Mouse (Mus musculus) kidney, postnatal 25 days (tissue): ENCODE data around the gene Asb16.
"Not testable (repeated sequence)": the region's sequence is repeated elsewhere in the genome, so short reads cannot be mapped to it uniquely, and the experiment has no call there.

Experiments
- DNase-seq, 2 experiments: peaks; one replicate each; pipeline ENCODE4 v3.0.0; 2021; ENCODE audit warnings: mixed read lengths in 2 of 2

Gene Asb16

DNA sequence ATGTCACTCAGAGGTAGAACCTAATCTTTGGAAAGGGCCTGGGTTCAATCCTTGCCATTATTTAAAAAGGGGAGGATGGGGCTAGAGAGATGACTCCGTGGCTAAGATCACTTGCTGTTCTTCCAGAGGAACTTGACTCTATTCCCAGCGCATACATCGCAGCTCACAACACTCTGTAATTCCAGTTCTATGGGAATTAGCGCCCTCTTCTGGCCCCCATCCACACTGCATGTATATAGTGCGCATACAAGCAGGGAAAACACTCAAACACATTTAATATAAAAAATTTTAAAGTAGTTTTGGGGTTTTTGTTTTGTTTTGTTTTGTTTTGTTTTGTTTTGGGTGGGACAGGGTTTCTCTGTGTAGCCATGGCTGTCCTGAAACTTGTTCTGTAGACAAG, 26.7 kb upstream of the Asb16 start:
- DNase-seq = no peak

DNA sequence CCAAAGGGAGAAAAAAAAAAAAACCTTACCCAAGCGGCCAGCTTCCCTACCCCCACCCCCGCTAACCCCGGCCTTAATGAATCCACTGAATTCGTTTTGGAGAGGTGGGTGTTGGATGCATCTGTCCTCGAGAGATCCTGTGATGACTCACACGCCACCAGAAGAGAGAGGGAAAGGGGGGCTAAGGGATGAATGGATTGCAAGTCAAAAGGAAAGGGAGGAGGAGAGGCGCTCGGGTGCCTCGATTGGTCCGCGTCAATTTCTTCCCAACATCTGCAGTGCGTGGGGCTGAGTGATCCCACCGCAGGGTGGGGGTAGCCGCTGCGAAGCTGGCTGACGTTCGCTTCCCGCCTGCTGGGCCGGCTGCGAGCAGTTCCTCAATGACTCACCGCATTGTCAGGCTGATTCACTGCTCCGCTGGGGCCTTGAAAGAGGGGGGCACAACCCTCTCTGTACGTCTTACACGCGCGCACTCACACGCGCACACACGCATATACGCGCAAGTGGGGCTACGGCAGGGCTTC, 23.6 kb upstream of the Asb16 start:
- peak in 1 of 2 experiments; percentile 24 for DNase-seq

DNA sequence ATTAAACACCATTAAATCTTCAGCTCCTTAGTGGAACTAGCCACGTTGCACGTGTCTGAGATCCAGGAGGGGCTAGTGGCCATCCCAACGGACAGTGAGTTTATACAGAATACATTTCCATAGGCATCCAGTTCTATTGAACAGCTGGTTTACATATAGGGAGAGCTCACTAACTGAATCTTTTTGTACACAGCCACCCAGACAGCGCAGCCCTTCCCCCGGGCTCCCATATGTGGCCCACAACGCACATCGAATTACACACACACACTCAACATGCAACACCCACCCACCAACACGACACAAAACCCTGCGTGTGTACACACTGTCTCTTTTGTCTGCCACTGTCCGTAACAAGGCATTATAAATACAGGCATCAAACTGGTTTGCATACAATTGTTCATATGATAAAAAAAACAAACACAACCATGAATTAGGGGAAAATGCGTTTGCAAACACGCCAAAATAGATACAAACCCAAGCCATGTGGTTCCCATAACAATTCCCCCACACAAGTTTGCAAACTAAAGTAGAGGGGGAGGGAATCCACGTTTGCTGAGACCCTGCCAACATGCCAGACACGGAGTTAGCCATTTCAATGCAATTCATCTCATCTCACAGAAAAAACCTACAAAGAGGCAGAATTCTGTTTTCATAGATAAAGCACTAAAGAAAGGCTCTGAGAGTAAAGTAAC, 22.8 kb upstream of the Asb16 start:
- no peak for DNase-seq

DNA sequence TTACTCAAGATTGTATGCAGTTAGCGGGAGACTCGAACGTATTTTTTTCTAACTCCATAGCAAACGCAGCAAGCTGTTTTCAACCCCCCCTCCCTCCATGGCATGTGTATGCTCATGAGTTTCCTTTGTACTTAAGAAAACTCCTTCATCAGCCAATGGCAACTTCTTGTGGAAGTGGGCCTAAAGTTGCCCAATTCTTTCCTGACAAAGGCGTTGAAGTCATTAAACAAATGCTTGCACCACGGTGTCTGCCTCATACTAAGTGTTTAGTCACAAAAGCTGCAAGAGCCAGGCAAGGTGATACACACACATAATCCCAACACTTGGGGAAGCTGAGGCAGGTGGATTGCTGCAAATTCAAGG, 22.3 kb upstream of the Asb16 start:
- no peak for DNase-seq

DNA sequence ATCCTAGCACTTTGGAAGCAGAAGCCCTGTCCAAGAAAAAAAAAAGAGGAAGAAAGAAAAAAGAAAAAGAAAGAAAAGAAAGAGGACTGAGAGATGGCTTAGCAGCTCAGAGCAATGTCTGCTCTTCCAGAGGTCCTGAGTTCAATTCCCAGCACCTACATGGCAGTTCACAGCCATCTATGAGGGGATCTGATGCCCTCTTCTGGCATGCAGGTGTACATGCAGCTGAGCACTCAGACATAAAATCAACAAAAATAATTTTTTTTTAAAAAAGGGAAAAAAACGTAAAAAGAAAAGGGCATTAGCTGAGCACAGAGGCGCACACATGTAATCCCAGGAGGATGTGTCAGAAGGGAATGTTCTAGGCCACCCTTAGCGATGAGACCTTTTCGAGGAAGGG, 21.7 kb upstream of the Asb16 start:
- no peak for DNase-seq

DNA sequence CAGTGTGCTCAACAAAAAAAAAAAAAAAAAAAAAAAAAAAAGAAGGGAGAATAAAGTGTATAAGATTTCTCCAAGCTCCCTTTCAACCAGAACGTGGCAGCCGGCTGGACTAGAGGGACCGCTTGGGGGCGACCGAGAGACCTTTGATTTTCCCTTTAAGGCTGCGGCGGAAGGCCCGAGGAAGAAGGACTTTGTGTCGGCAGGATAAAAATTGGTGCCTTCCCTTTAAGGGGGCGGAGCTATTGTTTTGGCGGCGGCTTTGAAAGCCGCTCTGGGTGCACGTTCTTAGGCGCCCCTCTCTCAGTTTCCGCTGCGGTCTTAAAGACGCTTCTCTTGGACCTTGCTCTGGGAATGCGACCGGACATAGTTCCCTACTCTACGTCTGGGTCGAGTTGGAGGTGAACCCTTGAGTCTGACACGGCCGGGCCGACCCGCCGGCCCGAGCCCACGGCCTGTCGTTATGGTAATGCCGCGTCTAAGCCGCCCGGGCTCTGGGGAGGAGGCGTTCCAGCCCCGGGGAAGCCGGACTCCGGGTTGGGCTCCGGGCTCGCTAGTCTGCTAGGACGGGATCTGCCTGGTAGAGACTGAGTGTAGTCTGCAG, 19.8 kb upstream of the Asb16 start, which contains the start of gene BC030867:
TSS of gene BC030867 (plus strand) at position 253 of the 601 bp plus-strand sequence.
- peak; percentile 92 to 98 for DNase-seq

DNA sequence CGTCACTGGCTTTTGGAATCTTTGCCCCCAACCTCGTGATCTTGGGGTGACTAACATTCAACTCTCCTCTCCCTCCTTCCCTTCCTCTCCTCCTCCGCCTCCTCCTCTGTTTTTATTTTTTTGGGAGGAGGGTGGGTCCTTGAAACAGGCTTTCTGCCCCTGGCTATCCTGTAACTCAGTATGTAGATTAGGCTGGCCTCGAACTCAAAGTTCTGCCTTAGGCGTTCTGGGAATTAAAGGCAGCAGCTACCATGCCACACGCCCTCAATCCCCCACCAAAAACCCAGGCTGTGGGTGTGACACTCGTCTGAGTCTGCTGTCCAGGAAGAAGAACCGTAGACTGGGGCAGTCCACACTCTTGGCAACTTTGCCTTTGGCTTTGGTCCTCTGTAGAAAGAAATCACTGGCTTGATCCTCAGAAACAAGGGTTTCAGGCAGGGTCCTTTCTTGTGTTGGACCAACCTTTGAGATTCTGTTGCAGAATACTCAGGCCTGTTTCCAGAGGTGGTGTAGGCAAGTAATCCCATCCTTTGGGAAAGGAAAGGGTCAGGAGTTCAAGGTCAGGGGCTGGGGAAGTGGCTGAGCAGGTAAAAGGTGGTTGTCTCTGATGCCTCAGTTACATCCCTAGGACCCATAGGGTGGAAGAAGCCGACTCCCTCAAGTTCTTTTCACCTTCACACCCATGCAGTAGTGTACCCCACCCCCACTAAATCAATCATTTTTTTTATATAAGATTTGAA, 19.0 kb upstream of the Asb16 start:
- DNase-seq = no peak

DNA sequence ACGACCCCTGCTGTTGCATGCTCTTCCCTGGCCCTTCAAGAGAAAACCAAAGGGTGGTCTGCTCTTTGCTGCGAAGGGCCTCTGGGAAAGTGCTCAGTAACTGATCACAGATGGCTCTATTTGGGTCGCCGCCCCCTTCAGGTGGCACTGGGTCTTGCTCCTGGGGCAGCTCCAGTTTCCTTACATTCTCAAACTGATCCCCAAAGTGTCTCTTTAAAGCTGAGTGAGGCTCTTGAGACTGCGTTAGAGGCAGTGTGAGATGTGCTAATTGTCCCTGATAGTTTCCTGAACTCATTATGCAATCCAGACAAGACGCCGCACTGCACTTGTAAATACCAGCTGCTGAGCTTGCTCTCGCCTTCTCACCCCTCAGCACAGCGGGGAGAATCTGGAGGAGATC, 11.0 kb upstream of the Asb16 start:
- DNase-seq = peak in 1 of 2 experiments; percentile 25

DNA sequence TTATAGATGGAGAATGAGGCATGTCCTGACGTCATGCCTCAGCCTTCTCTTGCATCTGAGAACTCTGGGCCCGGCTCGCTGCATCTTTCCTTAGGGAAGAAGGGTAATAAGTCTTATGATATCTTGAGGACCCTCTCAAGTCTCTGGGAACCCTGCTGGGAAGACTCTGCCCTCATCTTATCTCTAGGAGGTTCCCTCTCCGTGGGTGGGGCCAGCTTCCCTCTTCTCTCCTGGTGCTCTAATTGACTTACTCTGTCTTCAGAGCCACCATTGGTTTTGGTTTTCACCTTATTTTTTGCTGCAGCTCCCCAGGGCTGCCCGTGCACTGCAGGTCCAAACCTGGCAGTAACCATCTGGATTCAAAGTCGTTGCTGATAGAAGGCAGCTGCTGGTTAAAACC, 10.4 kb upstream of the Asb16 start:
- DNase-seq = no peak

DNA sequence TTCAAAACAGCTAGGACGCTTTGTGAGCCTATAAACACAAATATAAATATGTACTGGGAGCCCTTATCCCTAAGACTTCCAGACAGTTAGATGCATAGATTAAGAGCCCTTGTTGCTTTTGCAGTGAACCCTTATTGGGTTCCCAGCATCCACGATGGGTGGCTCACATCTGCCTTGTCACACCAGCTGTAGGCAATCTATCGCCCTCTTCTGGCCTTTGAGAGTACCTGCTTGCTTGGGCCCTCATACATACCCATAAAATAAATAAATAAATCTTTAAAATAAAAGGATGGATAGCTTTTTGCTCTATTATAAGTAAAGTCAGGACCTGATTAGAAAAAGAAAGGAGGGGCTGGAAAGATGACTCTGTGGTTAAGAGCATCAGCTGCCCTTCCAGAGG, 10.0 kb upstream of the Asb16 start:
- DNase-seq = no peak

DNA sequence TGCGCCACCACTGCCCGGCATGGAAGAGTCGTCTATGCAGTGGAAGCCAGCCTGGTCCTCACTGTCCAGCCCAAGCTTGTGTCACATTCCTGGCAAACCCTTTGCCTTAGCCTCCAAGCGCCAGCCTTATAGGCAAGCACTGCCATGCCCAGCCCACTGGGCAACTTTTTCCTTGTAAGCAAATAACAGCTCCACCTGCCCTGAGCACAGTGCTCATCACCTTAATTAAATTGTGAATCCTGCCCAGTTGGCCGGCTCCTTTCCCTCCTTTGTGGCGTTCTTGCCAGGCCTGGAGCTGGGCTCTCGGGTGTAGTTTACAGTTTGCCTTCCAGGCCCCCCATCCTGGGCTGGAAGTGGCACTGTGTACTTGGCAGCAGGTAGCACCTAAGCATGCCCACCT, 5.3 kb upstream of the Asb16 start:
- DNase-seq = no peak

DNA sequence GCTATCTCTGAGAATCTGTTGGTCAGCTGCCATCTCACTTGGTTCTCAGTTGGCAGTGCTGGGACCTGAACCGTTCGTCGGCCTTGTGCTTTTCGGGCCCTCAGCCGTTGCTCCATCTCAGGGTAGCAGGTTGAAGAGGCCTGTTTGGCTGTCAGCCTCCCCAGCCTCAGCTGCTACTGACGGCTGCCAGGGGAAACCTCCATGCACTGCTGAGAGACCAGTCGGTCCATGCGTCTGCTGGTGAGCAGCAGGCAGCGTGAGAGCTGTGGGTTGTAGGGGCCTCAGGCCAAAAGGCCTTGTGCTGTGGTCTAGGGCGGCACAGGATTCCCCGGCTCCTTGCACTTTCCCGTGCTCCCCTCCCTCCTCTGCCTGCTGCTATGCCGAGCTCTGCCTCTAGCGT, 2.7 kb upstream of the Asb16 start:
- DNase-seq = no peak

DNA sequence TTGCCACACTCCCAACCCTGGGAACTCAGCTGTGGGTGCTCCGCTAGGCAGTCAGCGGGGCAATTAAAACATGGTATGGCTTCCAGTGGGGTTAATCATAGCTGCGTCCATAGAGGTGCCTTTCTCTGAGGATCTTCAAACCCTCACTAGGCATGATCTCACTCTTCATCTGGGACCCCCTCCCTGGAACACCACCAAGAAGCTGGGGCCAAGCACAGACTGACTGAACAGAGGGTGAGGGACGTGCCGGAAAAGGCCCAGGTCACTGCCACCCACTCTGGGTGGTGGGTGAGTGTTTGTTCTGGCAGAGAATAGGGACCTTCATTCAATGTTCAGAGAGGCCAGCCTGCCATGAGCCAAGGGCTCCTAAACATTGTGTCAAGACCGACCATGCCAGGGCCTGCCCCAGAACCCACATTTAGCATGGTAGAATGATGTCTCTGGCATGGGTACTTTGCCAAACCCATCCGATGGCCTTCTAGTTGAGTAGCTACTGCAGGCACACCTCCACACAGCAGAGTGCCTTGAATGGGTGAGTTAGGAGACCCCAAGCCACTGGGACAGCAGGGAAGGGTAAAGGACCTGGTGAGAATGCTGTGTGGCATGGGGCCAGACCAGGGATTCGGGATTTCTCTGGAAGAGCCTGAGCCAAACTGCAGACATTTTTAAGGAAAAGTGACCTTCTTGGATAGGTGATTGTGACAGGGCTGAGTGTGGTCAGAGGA, 1.8 kb upstream of the Asb16 start:
- DNase-seq = no peak

DNA sequence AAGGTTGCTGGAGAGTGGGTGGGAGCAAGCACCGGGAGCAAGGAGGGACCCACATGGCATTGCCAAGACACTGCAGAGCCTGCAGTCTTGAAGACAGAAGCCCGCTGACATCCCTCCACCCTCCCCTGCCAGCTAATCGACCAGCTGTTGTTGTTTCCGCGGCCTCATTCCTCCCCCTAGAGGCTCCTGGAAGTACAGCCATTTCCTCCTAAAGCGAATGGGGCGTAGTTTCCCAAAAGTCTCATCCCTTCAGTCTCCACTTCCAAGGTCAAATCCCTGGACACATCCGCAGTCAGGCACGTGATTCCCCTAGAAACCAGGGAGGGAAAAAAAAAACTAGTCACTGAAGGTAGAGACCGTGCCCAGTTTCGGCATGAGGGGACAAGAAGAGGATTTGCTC, 1.1 kb upstream of the Asb16 start:
- peak; percentile 80 for DNase-seq

DNA sequence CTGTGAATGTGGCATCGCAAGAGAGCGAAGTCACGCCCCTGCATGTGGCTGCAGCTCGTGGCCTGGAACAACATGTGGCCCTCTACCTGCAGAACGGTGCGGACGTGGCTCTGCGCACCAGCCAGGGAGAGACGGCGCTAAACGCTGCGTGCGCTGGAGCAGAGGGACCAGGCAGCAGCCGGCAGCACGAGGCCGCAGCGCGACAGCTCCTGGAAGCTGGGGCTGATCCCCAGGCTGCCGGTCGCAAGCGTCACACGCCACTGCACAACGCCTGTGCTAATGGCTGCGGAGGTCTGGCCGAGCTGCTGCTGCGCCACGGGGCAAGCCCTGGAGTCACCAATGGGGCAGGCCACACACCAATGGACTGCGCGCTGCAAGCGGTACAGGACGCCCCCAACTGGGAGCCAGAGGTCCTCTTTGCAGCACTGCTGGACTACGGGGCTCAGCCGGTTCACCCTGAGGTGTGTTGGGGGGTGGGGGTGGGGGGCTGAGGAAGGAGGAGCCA, 7.9 kb downstream of the Asb16 start:
- peak; percentile 50 to 79 for DNase-seq

DNA sequence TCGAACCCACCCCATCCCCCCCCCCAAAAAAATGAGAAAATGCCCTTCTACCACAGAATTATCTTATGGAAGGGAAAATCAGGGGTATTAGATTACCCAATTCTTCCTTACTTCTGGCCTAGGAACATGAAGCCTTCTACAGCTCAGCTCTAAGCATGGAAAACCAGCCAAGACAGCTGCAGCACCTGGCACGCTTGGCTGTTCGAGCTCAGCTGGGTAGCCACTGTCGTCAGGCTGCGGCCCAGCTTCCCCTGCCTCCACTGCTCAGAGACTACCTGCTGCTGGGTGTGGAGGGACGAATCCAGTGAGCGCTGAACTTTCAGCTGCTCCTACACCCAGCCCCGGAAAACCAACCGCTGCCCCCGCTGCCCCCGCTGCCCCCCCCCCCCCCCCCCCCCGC, 9.2 kb downstream of the Asb16 start:
- DNase-seq = no peak

DNA sequence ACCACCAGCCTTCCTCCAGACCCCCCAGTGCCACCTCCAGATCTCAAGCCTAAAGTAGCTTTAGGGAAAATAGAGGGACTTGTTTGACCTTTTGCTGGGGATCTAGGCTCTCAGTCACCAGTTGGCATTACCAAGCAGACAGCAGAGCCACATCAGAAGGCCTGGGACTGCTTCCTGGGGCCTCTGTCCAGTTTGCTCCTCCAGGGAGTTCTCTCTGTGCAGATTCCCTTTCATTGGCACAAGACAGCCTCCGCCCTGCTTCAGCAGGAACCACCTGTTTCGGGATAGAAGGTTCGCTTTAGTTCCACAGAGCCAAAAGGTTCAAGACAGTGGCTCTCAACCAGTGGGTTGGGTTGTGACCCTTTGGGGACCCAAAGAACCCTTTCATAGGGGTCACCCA, 11.1 kb downstream of the Asb16 start:
- DNase-seq = no peak

DNA sequence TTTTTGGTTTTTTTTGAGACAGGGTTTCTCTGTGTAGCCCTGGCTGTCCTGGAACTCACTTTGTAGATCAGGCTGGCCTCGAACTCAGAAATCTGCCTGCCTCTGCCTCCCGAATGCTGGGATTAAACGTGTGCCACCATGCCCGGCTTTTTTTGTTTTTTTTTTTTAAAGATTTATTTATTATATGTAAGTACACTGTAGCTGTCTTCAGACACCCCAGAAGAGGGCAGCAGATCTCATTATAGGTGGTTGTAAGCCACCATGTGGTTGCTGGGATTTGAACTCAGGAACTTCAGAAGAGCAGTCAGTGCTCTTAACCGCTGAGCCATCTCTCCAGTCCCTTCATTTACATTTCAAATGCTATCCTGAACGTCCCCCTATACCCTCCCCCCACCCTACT, 11.7 kb downstream of the Asb16 start:
- DNase-seq = not testable (repeated sequence)

DNA sequence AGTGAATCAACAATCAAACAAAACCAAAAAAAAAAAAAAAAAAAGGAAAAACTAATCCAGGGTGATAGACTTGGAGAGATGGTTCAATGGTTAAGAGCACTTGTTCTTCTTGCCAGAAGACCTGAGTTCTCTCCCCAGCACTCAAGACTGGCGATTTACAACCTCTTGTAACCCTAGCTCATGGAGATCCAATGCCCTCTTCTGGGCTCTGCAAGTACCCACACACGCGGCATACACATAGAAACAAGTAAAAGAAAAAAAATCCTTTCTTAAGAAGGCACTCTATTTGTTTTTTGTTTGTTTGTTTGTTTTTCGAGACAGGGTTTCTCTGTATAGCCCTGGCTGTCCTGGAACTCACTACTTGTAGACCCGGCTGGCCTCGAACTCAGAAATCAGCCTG, 15.4 kb downstream of the Asb16 start:
- DNase-seq = no peak

DNA sequence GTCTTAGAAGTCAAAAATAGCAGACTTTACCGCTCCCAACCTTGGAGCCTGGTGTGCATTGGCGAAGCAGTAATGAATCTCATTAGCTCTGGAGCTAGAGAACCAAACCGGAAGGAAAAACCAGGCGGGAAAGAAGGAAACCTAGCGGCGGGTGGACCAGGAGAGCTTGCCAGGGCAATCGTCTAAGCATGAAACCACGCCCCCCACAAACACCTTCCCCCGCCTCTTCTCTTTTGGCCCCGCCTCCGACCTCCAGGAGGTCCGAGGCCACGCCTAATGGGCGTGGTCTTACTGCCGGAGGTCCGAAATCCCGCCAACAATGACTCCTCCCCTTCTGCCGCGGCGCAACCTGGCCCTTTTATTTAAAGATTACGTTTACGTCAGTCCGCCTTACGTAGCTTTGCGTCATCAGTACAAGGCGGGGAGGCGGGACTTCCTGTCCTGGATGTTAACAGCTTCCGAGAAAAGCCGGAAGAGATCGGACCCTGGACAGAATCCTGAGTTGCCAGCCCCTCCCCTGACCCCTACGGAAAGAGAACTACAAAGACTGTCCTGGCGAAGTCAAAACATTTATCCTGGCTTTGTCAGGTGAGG, 16.1 kb downstream of the Asb16 start, which contains the start of gene Tmub2:
TSS of gene Tmub2 (plus strand) at position 431 of the 594 bp plus-strand sequence.
- DNase-seq = peak; percentile 99 to 100

DNA sequence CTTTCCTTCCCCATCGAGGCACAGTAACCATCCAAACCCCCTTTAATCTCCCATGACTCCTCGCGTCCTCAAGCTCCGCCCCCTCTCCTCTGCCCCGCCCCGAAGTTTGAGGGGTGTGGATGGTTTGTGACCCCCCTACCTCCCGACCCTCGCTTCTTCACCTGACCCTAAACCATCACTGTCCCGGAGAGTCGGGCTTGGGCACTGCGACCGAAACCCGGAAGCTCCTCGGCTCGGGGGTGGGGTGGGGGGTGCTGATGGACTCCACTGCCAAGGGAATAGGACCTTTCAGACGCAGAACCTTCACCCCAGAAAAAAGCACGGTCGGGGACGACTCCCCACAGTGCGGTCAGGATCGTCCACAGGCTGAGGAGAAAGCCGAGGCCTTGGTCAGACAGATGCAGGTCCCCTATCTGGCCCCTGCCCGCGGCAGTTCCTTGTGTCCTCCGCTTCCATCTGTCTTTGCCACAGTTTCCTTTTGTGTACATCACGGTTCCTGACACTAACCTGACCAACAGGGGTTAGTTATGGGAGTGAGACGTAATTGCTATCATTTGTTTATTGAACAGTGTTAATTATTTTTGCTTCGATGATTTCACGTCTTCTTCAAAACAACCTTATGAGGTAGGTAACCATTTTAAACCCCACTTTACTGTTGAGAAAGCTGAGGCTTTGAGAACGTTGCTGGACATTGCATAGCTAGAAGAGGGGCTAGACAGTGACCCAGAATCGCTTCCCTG, 16.7 kb downstream of the Asb16 start:
- peak in 1 of 2 experiments; percentile 83 for DNase-seq

DNA sequence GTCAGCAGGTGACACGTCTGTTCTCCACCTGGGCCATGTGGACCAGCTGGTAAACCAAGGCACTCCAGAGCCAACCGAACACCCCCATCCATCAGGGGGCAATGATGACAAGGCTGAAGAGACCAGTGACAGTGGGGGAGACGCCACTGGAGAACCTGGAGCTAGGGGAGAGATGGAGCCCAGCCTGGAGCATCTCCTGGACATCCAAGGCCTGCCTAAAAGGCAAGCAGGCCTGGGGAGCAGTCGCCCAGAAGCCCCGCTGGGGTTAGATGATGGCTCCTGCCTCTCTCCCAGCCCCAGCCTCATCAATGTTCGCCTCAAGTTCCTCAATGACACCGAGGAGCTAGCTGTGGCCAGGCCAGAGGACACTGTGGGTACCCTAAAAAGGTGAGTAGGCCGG, 18.9 kb downstream of the Asb16 start:
- DNase-seq = no peak
